Mouse (Mus musculus) adrenal gland, postnatal 4 days (tissue): ENCODE data around the gene Ndufs1. TPM values are rescaled to one million over a fixed set of nuclear protein-coding genes. Genes with fewer than 3 reads are reported as not detected.
"Not testable (repeated sequence)": the region's sequence is repeated elsewhere in the genome, so short reads cannot be mapped to it uniquely, and the experiment has no call there.

Experiments
- DNase-seq, 2 experiments: peaks; one replicate each; pipeline ENCODE4 v3.0.0; 2021 to 2022; ENCODE audit warnings: low spot score in 2 of 2, mixed read lengths in 2 of 2
- total RNA-seq, 2 experiments: library from RNA; stranded (reverse); gene quantifications; 2 replicates each; pipeline ENCODE4 v1.2.3; 2021

Ndufs1 gene
- total RNA-seq, 2 experiments from 2014 or later = 207 to 213 TPM

GRCm38 (mm10) chr1:63185430-63185829 lies 8.8 kb upstream of the Ndufs1 start:
- DNase-seq = not testable (repeated sequence)

DNA sequence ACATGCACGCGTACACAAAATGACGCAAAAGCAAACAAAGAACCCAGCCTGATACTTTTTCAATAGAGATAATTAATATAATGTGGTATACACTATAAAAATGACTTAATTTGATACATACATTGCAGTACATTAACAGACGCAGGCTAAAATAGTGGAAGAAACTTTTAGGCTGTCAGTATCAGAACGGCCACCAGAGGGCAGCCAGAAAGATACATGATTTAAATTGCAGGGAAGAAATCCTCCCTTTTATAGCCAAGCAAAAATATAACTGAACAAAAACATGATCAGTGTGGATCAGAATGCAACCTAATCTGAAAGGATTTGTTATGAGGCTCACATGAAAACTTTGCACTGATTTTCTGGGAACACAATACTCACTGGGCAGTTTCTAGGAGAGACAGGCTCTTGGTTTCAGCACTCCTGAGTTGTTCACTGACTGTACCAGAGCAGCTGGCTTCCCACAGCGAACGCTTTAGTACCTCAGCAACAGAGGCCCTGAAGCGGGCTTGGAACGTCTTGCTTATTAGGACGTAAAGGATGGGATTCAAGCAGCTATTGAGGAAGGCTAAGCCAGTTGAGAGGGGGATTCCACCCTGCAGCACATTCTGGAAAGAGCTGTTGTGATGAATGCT lies 6.1 kb upstream of the Ndufs1 start:
- no peak for DNase-seq

DNA sequence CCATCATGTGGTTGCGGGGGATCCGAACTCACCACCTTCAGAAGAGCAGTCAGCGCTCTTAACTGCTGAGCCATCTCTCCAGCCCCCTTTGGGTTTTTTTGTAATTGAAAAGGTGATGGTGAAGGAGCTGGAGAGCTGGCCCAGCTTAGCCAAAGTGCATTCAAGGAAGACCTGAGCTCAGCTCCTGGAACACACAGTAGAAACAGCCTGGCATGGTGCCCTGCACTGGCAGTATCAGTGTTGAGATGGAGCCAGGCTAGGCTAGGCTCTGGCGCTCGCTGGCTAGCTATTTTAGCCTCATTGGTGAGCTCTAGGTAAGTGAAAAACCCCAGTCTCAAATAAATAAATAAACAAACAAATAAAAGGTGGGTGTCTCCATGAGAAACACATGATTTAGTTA lies 5.6 kb upstream of the Ndufs1 start:
- DNase-seq = no peak

DNA sequence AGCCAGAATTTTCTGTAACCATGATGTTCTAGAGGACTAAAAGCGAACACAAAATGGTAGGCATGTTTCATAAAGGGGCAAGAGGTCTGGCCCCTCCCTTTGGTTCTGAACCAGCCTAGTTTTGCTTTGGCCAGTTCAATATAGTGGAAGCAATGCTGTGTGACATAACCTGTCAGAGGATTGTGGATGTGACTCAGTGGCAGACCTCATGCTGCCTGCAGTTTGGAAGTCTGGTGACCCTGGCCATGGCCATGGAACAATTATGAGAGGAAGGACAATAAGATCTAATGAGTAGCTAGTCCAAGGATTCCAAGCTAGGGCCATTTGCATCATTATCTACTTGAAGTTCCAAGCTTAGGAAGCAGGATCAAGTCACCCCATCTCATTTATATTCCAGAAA lies 4.8 kb upstream of the Ndufs1 start:
- no peak for DNase-seq

DNA sequence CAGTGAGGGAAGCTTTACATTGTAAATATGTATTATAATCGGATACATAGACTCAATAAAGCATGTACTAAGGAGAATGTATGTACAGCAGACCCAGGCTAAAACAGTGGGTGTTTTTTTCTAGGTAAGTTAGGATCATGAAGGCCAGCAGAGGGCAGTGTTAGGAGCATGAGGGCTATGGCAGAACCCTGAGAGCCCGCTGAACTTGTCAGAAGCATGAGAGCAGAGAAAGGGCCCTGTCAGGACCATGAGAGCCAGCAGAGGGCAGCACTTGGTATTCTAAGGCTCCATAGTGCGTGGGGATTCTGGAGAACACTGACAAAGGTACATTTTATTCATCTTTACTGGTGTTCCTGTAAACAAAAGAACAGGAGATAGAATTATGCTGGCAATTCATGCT lies 4.4 kb upstream of the Ndufs1 start:
- peak; percentile 68 to 81 for DNase-seq

DNA sequence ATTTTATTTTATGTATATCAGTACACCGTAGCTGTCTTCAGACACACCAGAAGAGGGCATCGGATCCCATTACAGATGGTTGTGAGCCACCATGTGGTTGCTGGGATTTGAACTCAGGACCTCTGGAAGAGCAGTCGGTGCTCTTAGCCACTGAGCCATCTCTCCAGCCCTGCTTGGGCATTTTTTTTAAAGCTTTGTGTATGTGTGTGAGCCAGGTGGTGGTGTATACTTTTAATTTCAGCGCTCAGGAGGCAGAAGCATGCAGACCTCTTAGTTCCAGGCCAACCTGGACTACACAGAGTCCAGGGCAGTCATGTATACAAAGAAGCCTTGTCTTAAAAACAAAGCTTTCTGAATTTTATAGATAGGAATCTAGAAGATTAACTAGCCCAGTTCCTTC lies 3.9 kb upstream of the Ndufs1 start:
- not testable (repeated sequence) for DNase-seq

GRCm38 (mm10) chr1:63180122-63180521 lies 3.5 kb upstream of the Ndufs1 start:
- no peak for DNase-seq

- no peak for DNase-seq
These were observed 1.7 kb upstream of the Ndufs1 start for GRCm38 (mm10) chr1:63178308-63178707.

DNA sequence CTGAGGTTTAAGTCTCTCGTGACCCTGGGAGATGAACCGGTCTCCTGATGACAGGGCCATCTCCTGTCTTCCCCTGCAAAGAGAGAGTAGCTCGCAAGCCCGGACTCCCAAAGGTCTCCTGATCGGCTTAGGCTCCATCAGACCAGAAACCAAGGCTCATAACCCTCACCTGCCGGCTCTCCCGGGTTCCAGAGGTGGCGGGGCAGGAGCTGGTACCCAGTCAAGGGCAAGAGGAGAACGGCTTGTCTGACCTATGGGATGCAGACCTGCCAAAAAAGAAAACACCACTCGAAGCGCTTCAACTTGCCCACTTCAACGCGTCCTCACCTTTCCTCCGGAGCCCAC lies 402 bp downstream of the Ndufs1 start:
- no peak for DNase-seq

- no peak for DNase-seq
These were observed 780 bp downstream of the Ndufs1 start for GRCm38 (mm10) chr1:63175853-63176252.

GRCm38 (mm10) chr1:63168638-63169037 lies 8.0 kb downstream of the Ndufs1 start:
- no peak for DNase-seq

DNA sequence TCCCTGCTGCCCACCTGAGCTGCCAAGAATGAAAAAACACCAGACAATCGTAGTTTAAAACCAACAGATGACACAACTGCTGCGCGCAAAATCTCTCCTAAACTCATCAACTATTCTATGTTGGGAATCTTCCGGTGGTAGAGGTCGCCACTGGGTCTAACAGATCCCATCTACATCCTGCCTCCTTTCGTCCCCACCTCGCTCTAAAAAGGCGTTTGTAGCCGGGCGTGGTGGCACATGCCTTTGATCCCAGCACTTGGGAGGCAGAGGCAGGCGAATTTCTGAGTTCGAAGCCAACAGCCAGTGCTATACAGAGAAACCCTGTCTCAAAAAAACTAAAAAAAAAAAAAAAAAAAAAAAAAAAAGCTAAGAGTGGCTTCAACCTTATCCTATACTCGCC lies 36.4 kb downstream of the Ndufs1 start:
- no peak for DNase-seq

DNA sequence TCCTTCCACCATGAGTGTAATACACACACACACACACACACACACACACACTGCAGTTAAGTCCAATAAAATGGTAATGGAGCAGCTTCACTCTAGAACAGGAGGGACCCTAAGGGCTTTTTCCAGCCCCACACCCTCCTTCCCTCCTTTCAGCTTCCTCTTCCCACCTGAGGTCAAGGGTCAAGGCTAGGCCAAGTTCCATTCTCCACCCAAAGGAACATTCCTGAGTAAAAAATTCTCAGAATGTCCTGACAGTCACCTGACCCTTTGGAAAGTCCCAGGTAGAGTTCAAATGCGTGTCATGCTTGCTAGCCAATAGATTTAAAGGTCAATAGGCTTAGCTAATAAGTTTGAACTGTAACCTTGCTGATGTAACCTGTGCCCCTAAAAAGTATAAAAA lies 38.0 kb downstream of the Ndufs1 start:
- DNase-seq = not testable (repeated sequence)

DNA sequence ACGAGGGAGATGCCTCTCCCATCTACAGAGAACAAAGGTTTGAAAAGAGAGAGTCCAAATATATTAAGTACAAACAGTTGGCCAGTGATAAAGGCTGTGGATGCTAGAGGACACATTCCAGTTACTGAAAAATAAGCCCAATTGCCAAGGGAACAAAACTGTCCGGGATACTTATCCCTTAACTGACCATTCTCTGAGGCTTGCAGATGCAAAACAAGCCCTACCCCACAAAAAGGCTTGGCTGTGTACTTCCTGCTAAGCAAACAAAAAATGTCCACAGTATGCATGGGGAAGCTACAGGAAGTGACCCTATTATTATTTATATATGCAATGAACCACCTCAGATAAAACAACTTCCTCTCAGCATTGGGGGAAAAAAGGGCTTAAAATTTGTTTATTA lies 38.7 kb downstream of the Ndufs1 start:
- DNase-seq = no peak

GRCm38 (mm10) chr1:63134530-63134929 lies 42.1 kb downstream of the Ndufs1 start:
- DNase-seq = no peak

- DNase-seq = no peak
These were observed 44.9 kb downstream of the Ndufs1 start for GRCm38 (mm10) chr1:63131766-63132165.

GRCm38 (mm10) chr1:63130883-63131282 lies 45.8 kb downstream of the Ndufs1 start:
- DNase-seq = no peak

DNA sequence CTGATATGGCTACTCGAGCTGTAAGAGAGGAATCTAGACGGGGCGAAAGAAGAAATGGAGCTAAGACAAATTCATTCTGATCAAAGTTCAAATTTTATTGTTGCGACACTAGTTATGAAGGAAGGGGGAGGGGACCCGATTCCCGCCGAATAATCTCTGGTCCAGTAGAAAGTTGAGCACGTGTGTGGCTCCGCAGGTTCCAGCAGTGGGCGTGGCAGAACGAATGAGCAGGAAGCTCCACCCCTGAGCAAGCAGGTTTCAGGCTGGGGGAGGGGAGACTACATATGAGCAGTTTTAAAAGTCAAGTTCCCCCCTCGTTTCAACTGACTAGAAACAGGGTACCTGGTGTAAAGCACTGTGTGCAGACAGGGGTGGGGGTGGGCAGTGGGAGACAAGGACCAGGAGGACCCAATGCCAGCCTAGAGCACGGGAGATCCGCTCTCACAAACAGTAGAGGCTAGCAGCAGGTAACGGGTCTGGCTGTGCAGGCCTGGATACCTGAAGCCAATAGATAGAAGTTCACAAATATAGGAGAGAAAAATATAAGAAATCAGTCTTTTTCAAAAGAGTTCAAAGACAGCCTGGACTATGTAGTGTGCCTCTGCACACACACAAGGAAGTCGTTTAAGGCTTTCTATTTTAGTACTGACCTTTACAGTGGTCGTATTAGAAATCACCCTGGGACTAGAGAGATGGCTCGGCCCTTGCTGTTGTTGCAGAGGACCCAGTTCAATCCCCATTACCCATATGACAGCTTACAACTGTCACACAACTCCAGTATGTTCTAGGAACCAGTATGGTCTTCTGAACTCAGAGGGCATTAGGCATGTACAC lies 46.6 kb downstream of the Ndufs1 start:
- DNase-seq = no peak

- DNase-seq = no peak
These were observed 47.4 kb downstream of the Ndufs1 start for GRCm38 (mm10) chr1:63129273-63129672.

DNA sequence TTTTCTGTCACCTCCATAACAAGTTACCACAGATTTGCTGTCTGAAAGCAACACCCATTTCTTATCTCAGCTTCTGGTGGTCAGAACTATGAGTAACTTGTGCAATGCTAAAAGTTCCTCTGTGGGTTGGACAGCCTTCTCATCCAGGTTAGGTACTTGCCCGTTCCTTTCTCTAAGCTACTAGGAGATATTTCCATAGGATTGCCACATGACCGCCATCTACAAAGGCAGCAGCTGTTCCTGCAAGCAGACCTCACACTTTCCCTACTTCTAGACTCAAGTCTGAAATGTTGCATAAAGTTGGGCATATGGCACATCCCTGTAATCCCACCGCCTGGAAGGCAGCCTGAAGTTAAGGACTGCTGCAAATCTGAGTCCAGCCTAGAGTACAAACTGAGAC lies 50.4 kb downstream of the Ndufs1 start:
- no peak for DNase-seq

DNA sequence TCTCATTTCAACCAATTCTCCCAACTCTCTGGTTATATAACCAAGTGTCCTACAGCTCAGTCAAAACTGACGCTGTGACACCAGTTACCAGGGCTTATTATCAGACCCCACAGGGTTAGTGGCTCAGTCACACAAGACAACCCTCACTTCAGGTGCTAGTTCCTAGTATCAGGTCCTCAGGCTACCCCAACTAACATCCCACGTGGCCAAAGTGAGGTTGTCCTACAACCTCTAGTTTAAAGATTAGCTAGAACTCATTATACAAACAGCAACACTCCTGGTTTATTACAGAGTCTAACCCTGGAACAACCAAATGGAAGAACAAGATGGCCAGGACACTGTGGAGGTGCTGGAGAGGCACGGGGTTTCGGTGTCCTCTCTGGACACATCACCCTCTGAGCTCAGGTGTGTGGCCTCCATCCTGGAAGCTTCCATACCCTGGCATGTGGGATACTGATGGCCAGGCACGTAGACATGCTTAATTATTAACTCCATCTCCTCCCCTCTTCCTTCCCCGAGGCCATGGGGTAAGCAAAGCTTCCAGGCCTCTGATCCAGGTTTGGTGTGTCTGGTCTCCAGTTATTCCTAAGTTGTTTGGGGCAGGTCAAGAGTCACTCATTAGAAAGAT lies 52.7 kb downstream of the Ndufs1 start:
- DNase-seq = no peak

GRCm38 (mm10) chr1:63122005-63122404 lies 54.6 kb downstream of the Ndufs1 start:
- no peak for DNase-seq
